Mouse (Mus musculus) G1E-ER4 (cell line): ENCODE results near the gene Hpcal1. TPM values are rescaled to one million over a fixed set of nuclear protein-coding genes. Genes with fewer than 3 reads are reported as not detected.

Experiments
- GATA1 ChIP-seq: IDR thresholded peaks from one replicate; pipeline ENCODE4 v1.8.0; 2012; ENCODE audit warnings: low read length, inconsistent platforms
- polyA plus RNA-seq: library from polyadenylated mRNA; stranded (reverse); fragments of >175 nt; gene quantifications from 2 replicates; pipeline ENCODE4 v1.2.3, GENCODE M21; 2012

The Hpcal1 gene
- polyA plus RNA-seq, 1 experiment: not detected

GRCm38 (mm10) chr12:17738473-17738872 lies 47.8 kb downstream of the Hpcal1 start:
- TF ChIP-seq GATA1: no peak

- no peak for TF ChIP-seq GATA1
Observed at GRCm38 (mm10) chr12:17740226-17740625, 49.6 kb downstream of the Hpcal1 start.

GRCm38 (mm10) chr12:17741637-17742364 lies 51.1 kb downstream of the Hpcal1 start:
- TF ChIP-seq GATA1: no peak

DNA sequence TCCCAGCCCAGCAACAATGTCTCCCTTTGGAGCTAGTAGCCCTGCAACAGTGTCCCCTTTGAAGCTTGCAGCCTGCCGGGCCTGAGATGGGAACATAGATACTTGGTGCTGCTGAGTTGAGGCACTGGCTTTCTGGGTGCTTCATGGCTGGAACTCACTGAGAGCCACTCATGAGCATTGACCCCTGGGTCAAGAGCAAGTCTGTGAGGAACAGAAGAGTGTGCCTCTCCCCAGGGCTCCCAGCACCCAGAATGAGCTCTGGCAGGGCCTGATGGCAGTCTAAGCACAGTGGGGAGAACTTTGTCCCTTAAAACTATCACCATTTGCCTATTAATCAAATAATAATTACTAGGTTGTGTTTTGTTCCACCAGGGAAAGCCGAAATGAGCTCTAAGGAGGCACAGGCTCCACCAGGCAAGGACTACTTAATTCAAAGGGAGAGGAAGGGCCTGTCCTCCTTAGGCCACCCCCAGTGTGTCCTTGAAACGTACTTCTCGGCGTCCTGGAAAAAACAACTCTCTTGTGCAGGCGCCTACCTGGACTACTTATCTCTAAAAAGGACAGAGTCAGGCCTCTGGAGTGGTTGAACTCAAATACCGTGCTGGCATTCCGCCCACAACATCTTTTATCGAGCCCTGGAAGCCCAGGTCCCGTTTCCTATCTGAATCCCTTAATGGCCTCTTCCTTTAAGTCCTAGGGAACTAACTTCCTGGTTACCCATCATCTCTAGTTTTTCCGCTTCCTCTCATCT lies 52.1 kb downstream of the Hpcal1 start:
- TF ChIP-seq GATA1: no peak

GRCm38 (mm10) chr12:17745431-17745830 lies 54.8 kb downstream of the Hpcal1 start:
- no peak for TF ChIP-seq GATA1

- TF ChIP-seq GATA1: no peak
Observed at GRCm38 (mm10) chr12:17746725-17747124, 56.1 kb downstream of the Hpcal1 start.

GRCm38 (mm10) chr12:17747191-17748154 lies 56.8 kb downstream of the Hpcal1 start:
- no peak for TF ChIP-seq GATA1

- TF ChIP-seq GATA1: no peak
Observed at GRCm38 (mm10) chr12:17748155-17748529, 57.5 kb downstream of the Hpcal1 start.

DNA sequence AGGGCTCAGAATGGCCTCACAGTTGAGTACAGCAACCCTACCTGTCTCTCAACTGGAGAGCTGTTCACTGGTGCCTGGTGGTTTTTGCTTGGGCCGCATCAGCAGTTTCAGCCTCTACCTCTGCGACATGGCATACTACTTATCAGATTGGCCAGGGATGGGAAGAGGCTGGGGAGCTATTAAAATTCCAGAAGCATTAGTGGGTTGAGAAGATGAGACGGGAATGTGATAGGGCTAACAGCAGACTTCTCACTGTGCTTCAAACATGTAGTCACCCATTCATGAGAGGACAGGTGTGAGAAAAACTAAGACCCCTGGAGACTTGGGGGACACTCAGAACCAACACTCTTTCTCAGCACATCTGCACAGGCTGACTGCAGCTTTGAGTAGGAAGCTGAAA lies 59.1 kb downstream of the Hpcal1 start:
- no peak for TF ChIP-seq GATA1

- no peak for TF ChIP-seq GATA1
Observed at GRCm38 (mm10) chr12:17750500-17750899, 59.8 kb downstream of the Hpcal1 start.

- no peak for TF ChIP-seq GATA1
Observed at GRCm38 (mm10) chr12:17752828-17753227, 62.2 kb downstream of the Hpcal1 start.

DNA sequence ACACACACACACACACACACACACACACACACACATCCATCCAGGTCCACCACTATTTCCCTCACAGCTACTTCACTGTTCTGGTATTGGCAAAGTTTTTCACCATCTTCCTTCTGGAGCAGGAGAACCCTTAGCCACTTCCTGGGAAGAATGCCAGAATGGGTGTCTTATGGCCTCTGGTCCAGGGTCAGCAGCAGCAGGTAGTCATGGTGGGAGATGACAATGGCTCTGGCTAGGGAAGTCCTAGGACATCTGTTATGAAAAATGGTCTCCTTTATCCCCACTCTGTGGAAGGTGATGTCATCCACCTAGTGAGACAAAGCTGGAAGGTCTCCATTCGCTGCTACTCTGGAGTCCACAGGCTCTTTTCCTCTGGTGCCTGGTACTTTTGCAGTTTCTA lies 64.1 kb downstream of the Hpcal1 start:
- no peak for TF ChIP-seq GATA1

DNA sequence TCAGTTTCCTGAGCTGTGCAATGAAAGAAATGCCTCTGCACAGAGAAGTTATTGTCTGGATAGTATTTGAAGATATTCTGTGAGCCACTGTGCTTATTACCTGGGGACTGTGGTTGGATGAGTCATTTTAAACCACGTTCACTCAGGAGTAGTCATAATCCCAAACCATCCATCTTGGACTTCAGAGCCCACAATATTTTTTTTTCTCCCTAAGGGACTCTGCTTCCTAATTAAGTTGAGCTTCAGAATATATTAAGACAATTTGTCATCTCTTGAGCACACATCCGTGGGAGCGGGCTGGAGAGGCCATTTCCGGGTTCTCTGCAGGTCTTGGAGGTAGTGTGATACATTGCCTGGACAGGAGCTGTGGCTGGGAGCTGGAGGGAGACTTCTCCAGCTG lies 66.2 kb downstream of the Hpcal1 start:
- no peak for TF ChIP-seq GATA1

DNA sequence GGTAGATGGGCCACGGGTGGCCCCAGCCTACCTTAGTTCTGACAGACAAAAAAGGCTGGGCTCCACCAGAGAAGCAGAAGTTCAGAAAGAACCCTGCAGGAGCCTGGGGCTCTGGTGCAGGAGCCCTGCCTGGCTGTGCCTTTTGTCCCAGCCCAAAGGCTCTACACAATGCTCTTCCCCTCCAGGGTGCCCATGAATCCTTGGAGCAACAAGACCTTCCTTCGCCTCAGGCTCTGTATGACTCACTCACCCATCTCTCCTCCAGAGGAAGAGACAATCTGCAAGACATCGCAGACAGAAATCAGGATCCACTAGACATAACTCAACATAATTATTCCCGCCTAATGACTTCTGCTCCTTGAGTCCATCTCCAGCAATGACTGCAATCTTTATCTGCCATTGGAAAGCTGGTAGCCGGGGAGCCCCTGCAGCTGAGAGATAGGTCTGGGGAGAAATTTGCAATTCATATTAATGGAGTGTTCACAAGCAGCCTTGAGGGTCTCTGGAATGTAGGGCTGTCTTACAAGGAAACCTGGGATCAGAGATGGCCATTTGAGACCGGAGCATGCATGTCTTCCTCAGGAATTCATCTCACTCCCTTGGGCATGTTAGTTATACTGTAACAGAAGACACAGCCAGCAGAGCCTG lies 71.8 kb downstream of the Hpcal1 start:
- no peak for TF ChIP-seq GATA1

DNA sequence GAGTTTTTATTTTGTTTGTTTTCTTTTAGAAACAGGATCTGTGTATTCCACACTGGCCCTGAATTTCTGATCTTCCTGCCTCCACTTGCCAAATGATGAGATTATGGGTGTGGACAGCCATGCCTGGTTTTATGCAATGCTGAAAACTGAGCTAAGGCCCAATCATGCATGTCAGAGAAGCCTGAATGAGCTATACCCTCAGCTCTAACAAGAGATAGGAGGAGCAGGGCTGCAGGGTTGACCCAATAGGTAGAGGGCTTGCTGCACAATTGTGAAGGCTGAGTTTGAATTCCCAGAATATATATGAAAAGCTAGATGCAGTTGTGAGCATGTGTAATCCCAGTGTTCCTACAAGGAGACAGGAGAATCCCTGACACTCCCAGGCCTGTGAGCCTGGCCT lies 72.4 kb downstream of the Hpcal1 start:
- TF ChIP-seq GATA1: no peak
